Mouse (Mus musculus) CD8-positive naive resting alpha-beta T cell, adult 2 months (primary cell): ENCODE data around the gene Ankrd40.

Experiments
- DNase-seq, 2 experiments: peaks; one replicate each; pipeline ENCODE4 v3.0.0; 2022; ENCODE audit warnings: low read depth in 2 of 2, low spot score in 2 of 2

Ankrd40 gene

DNA sequence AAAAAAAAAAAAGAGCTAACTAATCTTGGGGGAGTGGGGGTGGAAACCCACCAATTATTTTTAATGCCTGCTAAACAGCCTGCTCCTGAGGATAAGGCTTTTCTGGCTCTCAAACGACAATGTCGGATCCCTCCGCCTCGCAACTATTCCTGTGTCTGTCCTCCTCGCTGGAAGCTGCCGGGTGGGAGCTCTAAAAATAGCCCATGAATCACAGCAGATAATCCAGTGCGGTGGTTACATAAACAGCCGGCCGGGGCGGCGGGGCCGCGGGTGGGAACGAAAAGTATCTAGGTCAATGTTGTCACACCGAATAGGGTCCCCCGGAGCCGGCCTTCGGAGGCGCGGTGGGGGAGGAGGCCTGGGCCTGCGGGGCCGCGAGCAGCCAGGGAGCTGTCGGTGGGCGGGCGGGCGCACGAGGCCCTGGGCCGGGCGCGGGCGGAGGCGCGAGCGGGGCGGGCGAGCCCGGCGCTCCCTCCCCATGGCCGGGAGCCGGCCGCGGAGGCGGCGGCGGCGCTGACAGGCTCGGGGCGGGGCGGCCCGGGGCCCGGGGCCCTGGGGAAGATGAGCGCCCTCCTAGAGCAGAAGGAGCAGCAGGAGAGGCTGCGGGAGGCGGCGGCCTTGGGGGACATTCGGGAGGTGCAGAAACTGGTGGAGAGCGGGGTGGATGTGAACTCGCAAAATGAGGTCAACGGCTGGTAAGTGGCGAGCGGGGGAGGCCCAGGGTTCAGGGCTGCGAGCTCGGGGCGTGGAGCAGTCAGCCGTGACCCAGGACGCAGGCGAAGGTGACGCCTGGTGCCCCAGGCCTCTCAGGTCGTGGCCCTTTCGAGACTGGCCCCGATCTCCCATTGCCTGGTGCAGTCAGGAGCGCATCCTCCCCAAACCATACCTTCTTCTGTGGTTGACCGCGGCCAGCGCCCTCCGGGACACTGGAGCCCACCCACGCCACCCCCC is at the start of gene Ankrd40:
TSS of gene Ankrd40 (plus strand) at position 309 of the 951 bp plus-strand sequence.
- DNase-seq: peak; percentile 83 to 84

- no peak for DNase-seq
Observed at GRCm38 (mm10) chr11:94281199-94282181, 46.3 kb upstream of the Ankrd40 start, which contains the start of gene Gm21885. Gene Gm21885, plus strand, starts transcription at chr11:94281873.

- DNase-seq: no peak
Observed at GRCm38 (mm10) chr11:94282291-94282690, 45.5 kb upstream of the Ankrd40 start.

- no peak for DNase-seq
Observed at GRCm38 (mm10) chr11:94283536-94284099, 44.2 kb upstream of the Ankrd40 start.

DNA sequence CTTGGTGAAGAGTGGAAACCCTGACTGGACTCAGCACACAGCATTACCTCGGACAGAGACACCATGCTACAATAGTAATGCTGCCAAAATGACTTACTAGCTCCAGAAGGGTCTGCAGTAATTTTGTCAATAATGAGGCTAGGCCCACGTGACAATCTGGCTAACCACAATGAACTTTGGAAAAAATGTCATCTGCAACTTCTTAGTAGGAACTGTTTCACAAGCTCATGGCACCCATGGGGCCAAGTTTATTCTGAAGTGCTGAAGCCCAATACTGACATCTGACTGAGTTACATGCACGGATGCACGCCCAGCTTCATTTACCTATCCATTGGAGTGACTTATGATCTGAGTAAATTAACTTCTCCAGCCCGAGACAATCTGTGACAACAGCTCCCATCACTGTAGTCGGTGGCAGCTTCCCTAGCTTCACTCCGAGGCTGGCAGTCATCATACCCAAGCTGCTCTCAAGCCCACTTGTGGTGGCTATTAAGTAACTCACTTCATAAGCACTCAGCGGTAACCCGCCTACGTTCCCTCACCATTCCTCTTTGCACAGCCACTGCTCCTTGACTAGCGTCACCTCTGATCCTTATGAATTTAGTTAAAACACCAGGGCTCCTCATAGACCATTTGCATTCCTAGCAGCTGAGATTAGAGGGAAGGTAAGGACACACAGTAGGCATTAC is 41.8 kb upstream of the Ankrd40 start:
- DNase-seq: no peak

DNA sequence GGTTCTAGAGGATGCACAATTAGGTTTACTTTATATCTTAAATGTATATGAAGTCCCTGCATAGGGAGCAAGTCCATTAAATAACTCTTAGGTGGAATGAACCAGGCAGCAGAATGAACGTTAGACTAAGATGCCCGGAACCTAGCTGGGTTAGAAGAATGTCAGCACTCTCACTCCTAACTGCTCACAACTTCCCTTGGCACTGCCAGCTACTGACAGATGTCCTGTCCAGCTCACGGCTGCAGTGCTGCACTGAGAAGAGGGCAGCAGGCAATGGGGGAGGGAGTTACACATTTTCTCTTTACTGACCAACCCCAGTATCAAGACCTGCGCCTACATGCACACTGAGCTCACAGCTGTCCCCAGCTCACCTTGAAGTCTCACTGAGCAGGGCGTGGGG is 40.7 kb upstream of the Ankrd40 start:
- no peak for DNase-seq

DNA sequence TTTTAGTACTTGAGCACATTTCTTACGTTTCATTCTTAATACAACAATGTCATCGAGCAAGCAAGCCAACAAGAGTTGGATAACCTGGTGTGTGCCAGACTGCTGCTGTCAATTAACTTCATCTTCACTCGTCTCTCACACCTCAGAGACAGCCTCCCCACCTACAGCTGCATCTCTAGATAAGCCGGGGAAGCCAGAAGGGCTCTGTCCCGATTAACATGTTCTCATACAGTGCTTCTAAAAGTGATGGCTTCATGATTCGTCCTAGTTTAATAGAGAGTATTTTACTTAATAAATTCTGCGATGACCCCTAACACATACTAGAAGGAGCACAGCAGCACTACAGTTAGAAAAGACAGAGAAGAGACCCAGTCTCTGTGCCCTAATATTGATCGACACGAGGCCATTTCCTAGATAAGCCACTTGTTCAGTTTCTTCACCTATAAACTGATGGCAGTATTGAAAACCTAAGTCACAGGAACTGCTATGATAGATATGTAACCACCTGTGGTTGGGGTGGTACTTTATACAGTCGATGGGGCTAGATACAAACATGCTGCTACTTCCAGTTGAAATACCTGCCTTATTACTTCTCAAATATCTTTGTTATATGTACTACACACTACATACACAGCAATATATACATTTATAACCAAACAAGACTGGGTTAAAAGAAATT is 37.6 kb upstream of the Ankrd40 start:
- no peak for DNase-seq

- no peak for DNase-seq
Observed at GRCm38 (mm10) chr11:94294996-94295845, 32.6 kb upstream of the Ankrd40 start.

GRCm38 (mm10) chr11:94312733-94313132 is 15.1 kb upstream of the Ankrd40 start:
- no peak for DNase-seq

GRCm38 (mm10) chr11:94314098-94314652 is 13.6 kb upstream of the Ankrd40 start:
- no peak for DNase-seq

GRCm38 (mm10) chr11:94315308-94315707 is 12.5 kb upstream of the Ankrd40 start:
- DNase-seq: no peak

DNA sequence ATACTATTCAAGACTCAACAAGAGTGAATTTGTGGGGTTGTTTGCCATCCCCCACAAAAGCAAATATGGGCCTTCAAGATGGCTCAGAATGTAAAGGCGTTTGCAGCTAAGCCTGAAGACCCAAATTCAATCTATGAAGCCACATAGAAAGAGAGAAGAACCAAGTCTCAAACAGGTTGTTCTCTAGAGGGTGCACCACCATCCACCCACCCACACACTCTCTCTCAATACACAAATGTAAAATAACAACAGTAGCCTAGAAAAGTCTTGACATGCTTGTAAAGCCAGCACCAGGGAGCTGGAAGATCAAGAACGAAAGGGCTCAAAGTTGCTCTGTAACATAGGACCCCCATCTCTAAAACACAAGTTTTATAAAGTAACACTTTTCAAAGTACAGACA is 11.3 kb upstream of the Ankrd40 start:
- no peak for DNase-seq

- DNase-seq: no peak
Observed at GRCm38 (mm10) chr11:94317014-94317413, 10.8 kb upstream of the Ankrd40 start.

- DNase-seq: no peak
Observed at GRCm38 (mm10) chr11:94317515-94317914, 10.3 kb upstream of the Ankrd40 start.

- DNase-seq: no peak
Observed at GRCm38 (mm10) chr11:94318056-94318455, 9.7 kb upstream of the Ankrd40 start.

DNA sequence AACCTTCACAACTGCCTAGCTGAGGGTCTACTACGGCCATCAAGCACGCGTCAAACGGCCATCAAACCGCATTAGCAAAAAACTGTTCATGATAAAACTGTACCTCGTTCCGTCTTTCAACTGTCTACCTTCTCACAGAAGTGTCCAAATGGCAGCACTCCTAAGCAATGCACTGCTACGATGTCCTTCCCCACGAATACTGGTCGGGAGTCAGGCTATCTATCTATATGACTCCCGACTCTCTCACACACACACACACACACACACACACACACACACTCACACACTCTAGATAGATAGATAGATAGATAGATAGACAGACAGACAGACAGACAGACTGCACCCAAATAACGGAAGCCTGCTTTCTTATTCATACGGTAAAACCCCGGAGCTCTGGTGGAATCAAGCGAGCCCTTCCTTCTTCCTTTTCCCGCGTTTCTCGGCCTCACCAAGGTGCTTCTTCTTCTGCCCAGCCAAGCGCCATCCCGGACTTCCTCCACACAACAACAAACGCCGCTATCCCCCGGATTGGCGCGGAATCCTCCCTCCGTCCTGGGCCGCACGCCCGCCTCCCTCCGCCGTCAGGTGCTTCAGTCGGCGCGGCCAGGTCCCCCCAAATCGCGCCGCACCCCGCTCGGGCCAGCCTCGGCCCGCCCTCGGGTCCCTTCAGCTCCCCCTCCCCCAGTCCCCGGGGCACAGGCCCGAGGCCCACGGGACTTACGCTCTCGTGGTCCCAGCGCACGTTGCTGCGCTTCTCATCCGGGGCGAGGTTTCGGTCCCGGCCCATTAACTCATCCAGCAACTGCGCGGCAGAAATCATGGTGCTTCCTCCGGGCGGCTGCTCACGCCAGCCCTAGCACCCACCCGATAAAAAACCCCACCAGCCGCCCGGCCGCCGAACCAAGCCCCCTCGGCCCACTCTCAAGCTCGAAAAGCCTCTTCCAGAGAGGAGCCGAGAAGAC is 6.6 kb upstream of the Ankrd40 start:
- DNase-seq: no peak

DNA sequence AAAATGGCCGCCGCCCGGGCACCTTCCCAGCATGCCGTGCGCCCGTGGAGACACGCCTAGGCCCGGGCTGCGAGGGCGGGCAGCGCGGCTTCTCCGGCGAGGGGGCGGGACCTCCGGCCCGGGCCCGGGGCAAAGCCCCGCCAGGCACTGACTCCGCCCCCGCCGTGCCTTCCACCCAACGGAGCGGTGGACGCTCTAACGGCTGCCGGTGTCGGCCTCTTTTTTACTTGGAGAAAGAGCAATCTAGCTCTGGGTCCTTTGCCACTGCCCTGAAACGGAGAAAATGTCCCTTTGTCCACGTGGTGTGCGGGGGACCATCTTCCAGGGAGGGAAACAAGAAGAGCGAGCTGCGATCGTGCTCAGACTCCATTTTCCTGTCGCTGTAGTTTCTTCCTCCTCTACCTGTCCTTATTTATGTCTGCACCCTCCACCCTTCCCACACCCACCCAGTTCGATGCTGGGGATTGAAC is 5.8 kb upstream of the Ankrd40 start, which contains the start of gene Luc7l3:
TSS of gene Luc7l3 (minus strand) at position 58 of the 470 bp plus-strand sequence.
- peak; percentile 88 to 91 for DNase-seq
